Mouse (Mus musculus) brain, embryonic 14.5 days (tissue): Measurements from ENCODE around the gene Nbea. TPM values are rescaled to one million over a fixed set of nuclear protein-coding genes. Genes with fewer than 3 reads are reported as not detected.
A peak's percentile ranks its signal among the peaks of the same experiment; 100 is the strongest.

Experiments
- DNase-seq: peaks from one replicate; pipeline ENCODE4 v3.0.0-alpha.2; 2011; ENCODE audit warnings: low read depth
- CTCF ChIP-seq: fragments of 200-500 bp; IDR thresholded peaks from 2 replicates; pipeline ENCODE4 v1.5.1; 2012; ENCODE audit warnings: inconsistent platforms, mild to moderate bottlenecking, moderate library complexity, borderline replicate concordance; ENCODE audit not compliant: insufficient read depth, insufficient read length; ENCODE audit errors: extremely low read depth
- POLR2A ChIP-seq: fragments of 200-500 bp; IDR thresholded peaks from 2 replicates; pipeline ENCODE4 v1.6.1; 2012; ENCODE audit warnings: mild to moderate bottlenecking, inconsistent platforms, borderline replicate concordance; ENCODE audit not compliant: poor library complexity, insufficient read depth, insufficient read length, severe bottlenecking; ENCODE audit errors: extremely low read depth
- polyA plus RNA-seq: library from polyadenylated mRNA; depleted of rRNA; stranded (reverse); fragments of >200 nt; gene quantifications from 2 replicates; pipeline ENCODE4 v1.2.3, GENCODE M21; 2012

Nbea gene
- polyA plus RNA-seq, 1 experiment, result 156 TPM

DNA sequence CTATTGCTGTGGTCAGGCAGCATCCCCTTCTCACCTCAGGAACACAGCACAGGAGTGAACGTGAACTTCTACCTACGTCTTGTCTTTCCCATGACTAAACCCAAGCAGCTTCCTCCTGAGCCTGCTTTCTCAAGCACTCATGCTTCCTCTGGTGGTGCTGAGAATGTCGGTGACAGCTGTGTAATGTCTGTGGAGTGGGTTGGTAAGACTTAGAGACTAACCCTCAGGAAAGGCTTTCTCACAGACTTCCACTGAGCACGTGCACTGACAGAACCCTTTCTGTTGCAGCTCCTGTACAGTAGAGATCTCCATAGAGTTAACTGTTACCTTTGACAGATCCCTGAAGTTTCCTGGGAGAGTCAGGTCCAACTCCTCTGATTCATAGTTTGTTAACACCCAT lies 473.2 kb downstream of the Nbea start:
- TF ChIP-seq CTCF, result no peak
- TF ChIP-seq POLR2A, result no peak
- no peak for DNase-seq

DNA sequence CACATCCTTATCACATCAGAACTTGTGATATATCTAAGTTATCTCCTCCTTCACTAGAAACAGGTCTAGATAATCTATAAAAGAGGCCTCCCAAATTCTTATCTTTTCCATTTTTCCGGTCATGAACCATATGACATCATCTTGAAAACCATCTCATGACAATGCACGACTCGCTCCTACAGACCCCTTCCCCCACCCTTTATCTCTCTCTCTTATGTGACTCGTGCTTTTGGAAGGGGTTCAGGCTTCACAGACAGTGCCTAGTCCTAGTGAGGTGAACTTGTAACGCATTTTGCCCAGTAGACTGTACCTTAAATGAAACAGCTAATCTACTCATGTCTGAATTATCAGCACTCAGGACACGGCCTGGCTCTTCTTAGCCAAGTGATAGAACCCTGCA lies 481.9 kb downstream of the Nbea start:
- no peak for DNase-seq
- TF ChIP-seq POLR2A (no peak), CTCF (no peak)

DNA sequence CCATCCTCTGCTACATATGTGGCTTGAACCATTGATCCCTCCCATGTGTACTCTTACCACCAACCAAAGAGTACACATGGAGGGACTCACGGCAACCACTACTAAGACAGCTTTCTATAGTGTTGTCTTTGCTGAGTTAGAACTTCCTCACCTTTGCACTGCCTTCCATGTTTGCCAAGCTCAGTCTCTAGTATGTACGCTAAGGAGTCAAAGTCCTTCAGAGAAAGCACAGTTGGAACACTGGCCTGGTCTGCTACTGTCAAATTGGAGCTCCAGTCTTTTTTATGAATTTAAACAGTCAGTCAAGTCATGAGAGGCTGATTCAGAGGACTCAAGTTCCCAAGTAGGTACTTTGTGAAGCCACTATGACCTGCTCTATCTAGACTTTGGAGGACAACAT lies 486.3 kb downstream of the Nbea start:
- no peak for DNase-seq
- TF ChIP-seq CTCF (no peak), POLR2A (no peak)

DNA sequence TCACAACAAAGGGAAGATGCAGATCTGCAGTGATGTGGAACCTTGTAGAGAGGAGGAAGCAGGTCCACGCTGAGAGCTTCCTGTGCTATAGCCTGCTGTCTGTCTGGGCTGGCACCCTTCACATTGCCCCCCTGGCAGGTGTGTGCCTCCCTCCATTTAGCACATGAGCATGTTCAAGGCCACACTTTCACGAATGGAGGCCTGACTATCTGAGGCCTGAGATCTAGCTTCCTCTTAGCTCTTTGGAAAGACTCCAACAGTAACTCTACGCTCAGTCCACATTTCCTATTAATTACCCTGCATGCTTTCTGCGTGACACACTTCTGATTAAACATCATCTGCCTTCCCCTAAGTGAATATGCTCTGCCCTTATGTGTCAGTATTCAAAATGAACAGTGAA lies 490.4 kb downstream of the Nbea start:
- TF ChIP-seq CTCF, result no peak
- TF ChIP-seq POLR2A, result no peak
- no peak for DNase-seq

DNA sequence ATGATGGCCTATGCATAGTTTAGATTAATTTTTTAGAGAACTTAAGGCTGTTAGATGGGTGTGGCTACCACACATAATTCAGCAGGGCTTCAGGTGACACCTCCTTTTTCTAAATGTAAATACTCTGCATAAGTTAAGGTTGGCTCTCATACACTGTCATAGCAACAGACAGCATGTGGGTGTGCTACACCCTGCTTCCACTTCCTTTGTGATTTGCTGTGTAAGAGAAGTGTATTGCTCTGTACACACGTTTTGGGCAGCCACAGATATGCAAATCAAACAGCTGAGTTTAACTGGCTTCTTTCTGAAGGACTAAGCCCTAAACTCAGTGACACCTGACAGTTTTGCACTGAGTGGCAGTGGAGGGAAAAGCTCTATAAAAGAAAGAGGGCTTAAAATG lies 495.4 kb downstream of the Nbea start:
- no peak for TF ChIP-seq POLR2A
- no peak for DNase-seq

DNA sequence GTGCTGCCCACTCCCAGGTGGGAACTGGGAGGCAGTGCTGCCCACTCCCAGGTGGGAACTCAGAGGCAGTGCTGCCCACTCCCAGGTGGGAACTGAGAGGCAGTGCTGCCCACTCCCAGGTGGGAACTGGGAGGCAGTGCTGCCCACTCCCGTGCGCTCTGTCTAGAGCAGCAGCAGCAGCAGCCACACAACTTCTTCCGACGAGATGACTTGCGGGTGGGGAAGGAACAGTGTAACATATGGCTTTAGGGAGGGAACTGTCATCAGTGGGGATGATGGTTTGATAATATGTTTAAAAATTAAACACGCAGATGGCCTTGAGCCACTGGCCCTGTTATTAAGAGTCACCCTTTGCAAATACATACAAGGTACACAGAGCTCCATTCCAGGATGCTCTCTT lies 496.5 kb downstream of the Nbea start:
- TF ChIP-seq CTCF, result no peak
- no peak for TF ChIP-seq POLR2A
- DNase-seq, result no peak

DNA sequence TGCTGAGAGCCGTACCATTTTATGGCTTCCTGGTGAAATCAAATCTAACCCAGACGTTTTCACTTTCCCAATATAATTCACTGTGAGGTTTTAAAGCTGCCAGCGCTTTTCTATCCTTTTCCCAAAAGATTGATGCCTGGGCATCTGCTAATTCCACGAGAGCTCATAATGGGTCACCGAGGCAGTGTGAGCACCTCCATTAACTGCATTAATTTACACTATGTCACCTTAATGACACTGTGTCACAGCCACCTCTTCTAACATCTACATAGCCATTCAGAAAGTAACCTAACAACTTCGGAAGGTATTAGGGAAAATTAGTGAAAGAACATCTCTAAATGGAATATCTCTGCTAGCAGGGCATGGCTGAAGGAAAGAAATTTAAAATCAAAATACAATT lies 497.9 kb downstream of the Nbea start:
- DNase-seq, result peak; percentile 31
- TF ChIP-seq CTCF (no peak), POLR2A (no peak)

DNA sequence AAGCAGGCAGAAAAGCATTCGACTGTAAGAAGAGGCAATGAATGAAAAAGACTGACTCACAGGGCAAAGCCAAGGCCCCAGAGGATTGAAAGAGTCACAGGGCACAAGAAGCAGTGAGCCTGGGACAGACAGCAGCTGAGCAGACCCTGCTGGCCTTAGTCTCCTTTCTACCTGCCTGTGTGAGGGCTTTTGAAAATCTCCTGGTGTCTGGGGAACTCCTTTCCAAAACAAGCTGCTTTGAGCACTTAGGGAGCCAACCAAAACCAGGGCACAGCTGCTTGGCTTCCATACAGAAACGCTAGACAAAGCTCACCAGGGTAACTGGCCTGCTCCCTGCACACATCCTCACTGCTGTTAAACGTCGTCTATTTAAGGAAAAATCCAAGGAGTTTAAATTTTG lies 498.6 kb downstream of the Nbea start:
- peak; percentile 80 for DNase-seq
- TF ChIP-seq CTCF, result no peak
- TF ChIP-seq POLR2A, result no peak

DNA sequence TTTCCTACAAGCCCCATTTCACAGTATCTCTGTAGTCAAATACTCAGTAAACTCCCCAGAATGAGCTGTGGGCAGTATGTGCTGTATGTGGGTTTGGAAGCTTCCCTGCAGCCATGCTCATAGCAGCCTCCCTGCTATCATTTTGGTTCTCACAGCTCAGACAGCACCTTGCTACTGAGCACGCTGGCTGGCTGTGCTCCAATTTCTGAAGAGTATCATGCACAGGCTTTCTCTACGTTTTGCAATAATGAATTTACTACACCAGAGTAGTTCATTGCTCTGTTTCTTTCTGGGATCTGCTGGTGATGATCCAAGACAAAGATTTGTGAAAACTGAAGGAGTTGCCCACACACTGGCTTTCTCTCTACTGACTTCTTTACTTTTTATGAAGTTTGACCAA lies 505.8 kb downstream of the Nbea start:
- no peak for TF ChIP-seq POLR2A
- TF ChIP-seq CTCF, result no peak
- DNase-seq, result no peak

DNA sequence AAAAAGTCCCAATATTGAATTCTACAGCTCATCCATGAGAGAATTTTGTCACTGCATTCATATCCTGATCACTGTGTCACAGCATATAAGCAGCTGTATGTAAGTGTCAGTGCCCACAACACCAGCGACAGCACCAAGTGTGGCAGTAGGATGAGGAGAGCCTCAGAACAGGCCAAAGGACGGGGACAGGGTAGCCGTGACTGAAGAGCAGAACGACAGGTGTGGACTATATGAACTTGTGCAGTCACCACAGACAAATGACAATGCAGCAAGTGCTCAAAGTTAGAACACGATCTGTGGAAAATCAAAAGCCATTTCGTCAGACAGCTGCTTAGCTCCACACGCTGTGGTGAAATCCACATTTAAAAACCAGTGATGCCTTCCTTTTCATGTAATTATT lies 509.3 kb downstream of the Nbea start:
- no peak for TF ChIP-seq POLR2A
- TF ChIP-seq CTCF, result no peak
- no peak for DNase-seq

DNA sequence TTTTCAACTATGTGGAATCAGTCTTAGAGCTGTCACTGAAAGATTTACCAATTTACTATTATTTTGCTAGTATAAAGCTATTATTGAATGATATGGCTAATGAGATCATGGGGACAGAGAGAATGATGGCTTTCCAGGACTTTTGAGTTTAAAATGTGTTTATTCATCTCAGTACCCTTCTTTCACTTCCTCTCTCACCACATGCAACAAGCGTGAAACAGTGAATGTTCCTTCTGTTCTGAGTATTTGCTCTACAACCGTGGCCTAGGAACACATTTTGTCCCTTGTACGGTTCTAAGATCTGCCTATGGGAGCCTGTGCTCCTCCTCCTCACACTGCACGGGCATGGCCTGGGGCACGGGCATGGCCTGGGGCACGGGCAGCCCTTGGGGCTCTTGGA lies 516.5 kb downstream of the Nbea start:
- no peak for TF ChIP-seq CTCF
- no peak for TF ChIP-seq POLR2A
- no peak for DNase-seq

DNA sequence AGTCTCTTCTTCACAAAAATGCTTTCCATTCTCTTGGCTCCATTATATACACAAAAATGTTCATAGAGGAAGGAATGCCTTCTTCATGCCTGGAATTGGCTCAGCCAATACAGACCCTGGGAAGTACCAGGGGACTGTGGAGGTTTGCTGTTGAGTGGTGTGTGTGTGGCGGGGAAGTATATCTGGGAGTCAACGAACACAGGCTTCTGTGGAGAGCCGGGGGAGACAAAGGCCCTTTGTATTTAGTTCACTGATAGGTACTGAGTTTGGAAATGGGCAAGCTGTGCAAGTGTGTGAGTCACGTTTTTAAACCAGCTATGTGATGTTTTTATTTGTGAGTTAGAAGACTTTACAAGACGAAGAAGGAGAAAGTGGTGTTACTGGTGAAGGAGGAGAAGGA lies 517.6 kb downstream of the Nbea start:
- peak; percentile 32 for DNase-seq
- TF ChIP-seq POLR2A (no peak), CTCF (no peak)

DNA sequence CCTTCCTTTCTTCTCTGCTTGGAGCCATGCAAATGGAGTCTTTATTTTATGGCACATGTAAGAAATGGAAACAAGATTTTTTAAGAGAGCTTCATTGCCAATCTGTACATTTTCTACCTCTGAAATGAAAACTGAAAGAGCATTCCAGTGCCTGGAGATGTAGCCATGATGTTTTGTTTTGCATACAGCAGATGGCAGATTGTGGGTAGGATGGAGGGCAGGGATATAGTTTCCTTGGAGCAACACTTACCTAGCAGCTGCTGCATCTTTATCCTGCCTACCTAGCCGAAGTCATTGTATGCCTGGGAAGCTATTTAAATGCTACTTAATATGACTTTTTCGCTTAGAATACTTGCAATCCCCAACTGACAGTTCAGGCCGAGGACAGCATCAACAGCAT lies 518.8 kb downstream of the Nbea start:
- no peak for DNase-seq
- TF ChIP-seq CTCF (no peak), POLR2A (no peak)

DNA sequence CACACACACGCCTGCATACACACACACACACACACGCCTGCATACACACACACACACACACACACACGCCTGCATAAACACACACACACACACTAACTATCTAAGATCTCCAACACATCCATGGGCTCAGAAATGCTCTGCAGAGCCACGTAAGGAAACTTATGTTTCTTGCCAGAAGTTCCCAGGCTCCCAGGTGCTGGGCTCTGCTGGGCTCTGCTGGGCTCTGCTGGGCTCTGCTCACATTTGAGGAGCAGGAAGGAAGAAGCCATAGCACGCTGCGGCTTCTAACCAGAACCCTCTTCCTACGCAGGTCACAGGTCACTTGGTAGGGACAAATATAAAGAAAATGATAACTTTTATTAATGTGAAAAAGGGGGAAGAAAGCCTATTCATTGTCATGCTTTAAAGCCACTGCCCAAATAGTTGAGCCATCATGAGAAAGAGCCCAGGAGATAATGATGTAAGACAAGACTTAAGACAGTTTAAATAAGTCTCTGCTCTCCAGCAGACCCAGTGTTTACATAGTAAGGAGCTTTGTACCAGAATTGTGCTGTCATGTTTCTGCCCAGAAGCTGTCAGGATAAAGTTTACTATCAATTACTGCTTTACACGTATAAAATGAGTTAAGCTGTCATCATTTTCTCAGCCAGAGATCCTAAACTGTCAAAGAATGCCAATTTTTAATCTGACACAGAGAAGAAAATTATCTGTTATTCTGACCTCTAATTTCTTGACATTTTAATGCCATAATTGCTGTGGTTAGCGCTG lies 521.6 kb downstream of the Nbea start:
- peak; percentile 55 for DNase-seq
- no peak for TF ChIP-seq POLR2A
- no peak for TF ChIP-seq CTCF

DNA sequence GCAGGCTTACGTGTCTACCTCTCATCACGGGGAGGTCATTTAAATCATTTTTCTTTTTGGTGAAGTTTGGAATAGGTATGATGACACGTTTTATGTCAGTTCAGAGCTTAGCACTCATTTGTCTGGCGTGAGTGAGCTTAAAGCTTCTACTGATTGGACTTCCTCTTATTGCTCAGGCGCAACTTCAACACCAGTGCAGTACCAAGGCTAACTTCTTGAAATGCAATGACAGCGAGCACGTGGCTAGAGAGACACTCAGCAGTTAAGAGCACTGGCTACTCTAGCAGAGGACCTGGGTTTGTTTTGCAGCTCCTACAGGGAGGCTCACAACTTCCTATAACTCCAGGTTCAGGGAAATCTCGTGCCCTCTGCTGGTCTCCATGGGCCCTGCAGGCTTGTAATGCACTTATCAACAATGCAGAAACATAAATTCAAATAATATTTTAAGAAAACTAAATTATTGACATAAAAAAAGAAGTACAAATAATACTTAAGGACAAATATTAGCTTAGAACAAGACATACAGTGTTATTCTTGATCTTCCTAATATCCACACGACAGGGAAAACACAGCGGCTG lies 523.2 kb downstream of the Nbea start:
- TF ChIP-seq POLR2A (no peak), CTCF (peak; percentile 29; the same call in 1 of the 2 replicates)
- DNase-seq, result no peak

DNA sequence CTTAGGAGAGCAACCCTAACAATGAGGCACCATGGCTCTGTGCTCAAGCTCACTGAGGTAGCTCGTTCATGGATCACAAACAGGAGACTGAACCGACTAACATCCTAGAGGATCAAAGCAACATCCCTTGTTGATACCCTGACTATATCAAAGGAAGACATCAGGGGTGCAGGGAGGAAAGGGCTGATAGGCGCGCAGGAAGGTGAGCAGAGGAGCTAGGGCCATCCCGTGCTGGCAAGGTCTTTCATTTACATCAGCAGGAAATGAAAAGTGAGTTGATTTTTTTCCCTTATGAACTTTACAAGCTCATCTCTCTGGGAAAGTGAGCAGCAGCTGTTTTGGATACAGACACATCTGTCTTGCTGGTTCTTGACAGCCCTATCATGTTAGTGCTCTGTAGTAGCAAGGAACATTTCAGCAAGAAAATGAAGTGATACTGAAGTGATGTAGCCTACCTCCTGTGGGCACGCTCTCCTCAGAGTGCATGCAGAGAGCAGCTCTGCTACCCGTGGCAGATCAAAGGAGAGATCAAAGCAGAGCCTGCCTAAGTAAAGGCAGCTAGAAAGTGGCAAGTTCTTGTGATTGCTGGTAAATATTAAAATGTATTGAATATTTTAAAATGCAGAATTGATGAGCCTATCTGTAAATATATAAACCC lies 523.8 kb downstream of the Nbea start:
- DNase-seq, result peak; percentile 57
- TF ChIP-seq POLR2A (no peak), CTCF (no peak)
